15 mouse cellular contexts compared by ENCODE assay signal in genomic region chr7:123307236-123307635, GRCm38 (mm10).
"Had no signal": no experiment of that assay in that cellular context is flagged by ENCODE, and none has a peak within 500 bp of the region (broad histone marks: within the 10 kb centered on the region; RNA-seq: fewer than 3 reads in every experiment).

No protein-coding gene starts in this region.

- DNase-seq: heart, postnatal 10 days; heart, postnatal 14 days; heart, postnatal 36 days; heart, postnatal 4 days; kidney, adult 11 months; kidney, adult 18-20 months; kidney, adult 2 months; kidney, adult 8-10 months; kidney, postnatal 10 days; kidney, postnatal 14 days; kidney, postnatal 25 days; kidney, postnatal 36 days; kidney, postnatal 4 days; layer of hippocampus, adult 9-11 months; layer of hippocampus, postnatal 36 days had no signal
